13 mouse cellular contexts compared by ENCODE assay signal in genomic region chr19:32238722-32239458, GRCm38 (mm10).
A peak's percentile ranks its signal among the peaks of the same experiment; 100 is the strongest.
DNase-seq lines count a peak whose midpoint lies in the region; ATAC-seq lines count a peak whose summit lies in the region.
"Had no signal": no experiment of that assay in that cellular context is flagged by ENCODE, and none has a peak within 500 bp of the region (broad histone marks: within the 10 kb centered on the region; RNA-seq: fewer than 3 reads in every experiment).

No protein-coding gene starts in this region.

- peak overlapping the region; percentile 98 for H3K27ac ChIP-seq in liver, embryonic 15.5 days (replicated peaks)
- no peak overlapping the region for H3K27ac ChIP-seq in stomach, embryonic 15.5 days
- H3K27ac ChIP-seq: forebrain, embryonic 13.5 days; neural tube, embryonic 12.5 days had no signal

- WGBS in liver, embryonic 15.5 days (ENCODE audit: insufficient replicate concordance): 17% methylated on average over 10 of the region's 11 CpGs
- 70% methylated on average over 11 of the region's 11 CpGs for WGBS in stomach, embryonic 15.5 days

- H3K9me3 ChIP-seq in liver, embryonic 15.5 days (replicated peaks): no peaks in the 10 kb centered on the region
- no peaks in the 10 kb centered on the region for H3K9me3 ChIP-seq in stomach, embryonic 15.5 days
- H3K9me3 ChIP-seq: forebrain, embryonic 13.5 days; neural tube, embryonic 12.5 days had no signal

- H3K4me1 ChIP-seq in liver, embryonic 15.5 days (replicated peaks): peaks cover 74% of the 10 kb centered on the region
- H3K4me1 ChIP-seq in stomach, embryonic 15.5 days: no peaks in the 10 kb centered on the region
- H3K4me1 ChIP-seq: forebrain, embryonic 13.5 days; neural tube, embryonic 12.5 days had no signal

- ATAC-seq in liver, embryonic 15.5 days (ENCODE audit: insufficient read depth): peak; percentile 79
- peak; percentile 72 for ATAC-seq in stomach, embryonic 15.5 days (ENCODE audit: insufficient read depth, low FRiP score, low read depth)
- ATAC-seq: forebrain, embryonic 13.5 days had no signal

- H3K4me3 ChIP-seq in liver, embryonic 15.5 days (replicated peaks): peak overlapping the region; percentile 67
- no peak overlapping the region for H3K4me3 ChIP-seq in stomach, embryonic 15.5 days (replicated peaks)
- H3K4me3 ChIP-seq: forebrain, embryonic 13.5 days; neural tube, embryonic 12.5 days had no signal

- H3K27me3 ChIP-seq in liver, embryonic 15.5 days: no peaks in the 10 kb centered on the region
- H3K27me3 ChIP-seq in stomach, embryonic 15.5 days (replicated peaks): no peaks in the 10 kb centered on the region
- H3K27me3 ChIP-seq: forebrain, embryonic 13.5 days; neural tube, embryonic 12.5 days had no signal

- peak overlapping the region; percentile 74 for H3K9ac ChIP-seq in liver, embryonic 15.5 days
- no peak overlapping the region for H3K9ac ChIP-seq in stomach, embryonic 15.5 days
- H3K9ac ChIP-seq: forebrain, embryonic 13.5 days; neural tube, embryonic 12.5 days had no signal

- DNase-seq in thymus, postnatal 0 days (ENCODE audit: low spot score): peak; percentile 25
- DNase-seq in thymus, adult 18-20 months: no peak
- peak; percentile 84 for DNase-seq in c-Kit-positive CD71-positive TER-119-positive erythroid progenitor cells, embryonic 14.5 days (ENCODE audit: low spot score)
- DNase-seq in right cerebral cortex, adult 18-20 months: no peak
- no peak for DNase-seq in layer of hippocampus, adult 8-10 months (ENCODE audit: low spot score in 2 of 2)
- DNase-seq in lung, adult 18-20 months: no peak
- DNase-seq: embryo, embryonic 11 days; kidney, adult 8-10 months; lung, postnatal 36 days had no signal

- H3K36me3 ChIP-seq in liver, embryonic 15.5 days (replicated peaks): peaks cover 4% of the 10 kb centered on the region; the same call in 1 of the 2 replicates
- no peaks in the 10 kb centered on the region for H3K36me3 ChIP-seq in stomach, embryonic 15.5 days
- H3K36me3 ChIP-seq: neural tube, embryonic 12.5 days had no signal

- peak overlapping the region; percentile 76 for H3K4me2 ChIP-seq in liver, embryonic 15.5 days
- H3K4me2 ChIP-seq in stomach, embryonic 15.5 days: no peak overlapping the region
- H3K4me2 ChIP-seq: forebrain, embryonic 13.5 days; neural tube, embryonic 12.5 days had no signal

Comparison
In these comparisons a context has a peak if more than half of its experiments do, and no peak if none do; other contexts are left out.
1. DNase-seq: peak in thymus, postnatal 0 days (single experiment) and c-Kit-positive CD71-positive TER-119-positive erythroid progenitor cells, embryonic 14.5 days (single experiment); none in thymus, adult 18-20 months (0 of 2), right cerebral cortex, adult 18-20 months (single experiment), layer of hippocampus, adult 8-10 months (0 of 2) and lung, adult 18-20 months (0 of 2).